Mouse (Mus musculus) E14TG2a.4 (cell line): ENCODE results near the gene Chuk.

ENCODE experiments used
- H3K27me3 ChIP-seq: 2 replicates; pipeline ENCODE4 v1.6.1; 2014; ENCODE audit warnings: low read length, control low read depth; ENCODE audit not compliant: insufficient read depth
- H3K36me3 ChIP-seq: 2 replicates; pipeline ENCODE4 v1.6.1; 2014; ENCODE audit warnings: low read length, control low read depth; ENCODE audit not compliant: insufficient read depth
- H3K4me1 ChIP-seq: replicated peaks from 2 replicates; pipeline ENCODE4 v1.6.1; 2014; ENCODE audit warnings: low read depth, low read length, control low read depth
- H3K4me3 ChIP-seq: replicated peaks from 2 replicates; pipeline ENCODE4 v1.5.1; 2014; ENCODE audit warnings: mild to moderate bottlenecking, low read length
- H3K9me3 ChIP-seq: 2 replicates; pipeline ENCODE4 v1.6.1; 2014; ENCODE audit warnings: low read length, control low read depth
- CTCF ChIP-seq: conservative IDR thresholded peaks from 2 replicates; pipeline ENCODE4 v1.5.1; 2014; ENCODE audit warnings: low read length
- NANOG ChIP-seq: IDR thresholded peaks from 2 replicates; pipeline ENCODE4 v1.6.1; 2014; ENCODE audit warnings: borderline replicate concordance, low read length, mixed read lengths
- POU5F1 ChIP-seq: IDR thresholded peaks from 2 replicates; pipeline ENCODE4 v1.6.1; 2014; ENCODE audit warnings: low read length, borderline replicate concordance

The Chuk gene

DNA sequence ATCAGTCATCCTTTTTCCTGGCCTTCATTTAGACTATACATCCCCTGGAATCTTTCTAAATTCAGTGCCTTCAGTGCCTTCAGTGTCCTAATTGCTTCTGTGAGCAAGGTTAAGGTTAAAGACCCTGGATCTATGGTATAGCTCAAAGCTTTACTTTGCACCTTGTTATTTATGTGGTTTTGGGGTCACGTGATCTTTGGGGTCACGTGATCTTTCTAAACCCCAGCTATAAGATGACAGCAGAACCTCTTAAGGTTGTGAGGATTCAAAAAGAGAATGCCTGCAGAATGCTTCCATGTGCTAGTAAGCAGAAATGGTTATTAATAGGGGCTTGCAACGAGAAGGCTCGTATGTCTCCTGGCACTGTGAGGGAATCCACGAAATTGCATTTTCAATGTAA lies 73.9 kb downstream of the Chuk start:
- H3K4me1 ChIP-seq, result peaks cover 6% of the 10 kb centered on the region; the same call in 1 of the 2 replicates
- H3K27me3 ChIP-seq, result no peaks in the 10 kb centered on the region
- TF ChIP-seq POU5F1, result no peak
- TF ChIP-seq CTCF, result no peak
- TF ChIP-seq NANOG, result no peak
- H3K4me3 ChIP-seq, result no peak overlapping the region
- no peaks in the 10 kb centered on the region for H3K9me3 ChIP-seq
- peaks cover 43% of the 10 kb centered on the region for H3K36me3 ChIP-seq

DNA sequence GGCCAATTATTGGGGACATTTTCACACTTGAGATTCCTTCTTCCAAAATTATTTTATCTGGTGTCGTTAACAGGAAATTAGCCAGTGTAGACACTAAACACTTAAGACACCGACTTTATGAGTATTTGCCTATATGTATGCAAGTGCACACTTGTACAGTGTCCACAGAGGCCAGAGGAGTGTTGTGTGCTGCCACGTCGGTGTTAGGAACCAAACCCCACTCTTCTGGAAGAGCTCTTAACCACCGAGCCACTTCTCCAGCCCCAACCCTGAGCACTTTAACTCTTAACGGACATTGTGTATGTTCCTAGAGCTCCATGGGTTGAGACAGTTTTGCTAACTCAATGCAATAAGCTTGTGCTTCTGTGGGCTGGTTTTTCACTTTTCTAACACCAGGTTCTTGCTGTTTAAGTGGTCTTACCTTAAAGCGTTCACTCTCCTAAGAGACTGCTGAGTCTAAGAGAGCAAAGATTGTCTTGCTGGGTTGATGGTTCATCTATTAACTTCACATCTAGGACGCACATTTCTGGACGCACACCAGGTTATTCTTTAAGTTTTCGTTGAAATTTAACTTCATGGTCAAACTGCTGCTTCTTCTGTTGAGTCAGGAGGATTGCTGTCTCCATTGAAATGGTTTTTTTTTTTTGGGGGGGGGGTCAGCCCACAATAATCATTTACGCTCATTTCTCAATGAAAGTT lies 75.1 kb downstream of the Chuk start:
- no peaks in the 10 kb centered on the region for H3K27me3 ChIP-seq
- H3K4me3 ChIP-seq, result no peak overlapping the region
- peaks cover 13% of the 10 kb centered on the region for H3K4me1 ChIP-seq
- no peaks in the 10 kb centered on the region for H3K9me3 ChIP-seq
- peaks cover 31% of the 10 kb centered on the region for H3K36me3 ChIP-seq
- no peak for TF ChIP-seq NANOG
- TF ChIP-seq POU5F1, result no peak
- no peak for TF ChIP-seq CTCF

DNA sequence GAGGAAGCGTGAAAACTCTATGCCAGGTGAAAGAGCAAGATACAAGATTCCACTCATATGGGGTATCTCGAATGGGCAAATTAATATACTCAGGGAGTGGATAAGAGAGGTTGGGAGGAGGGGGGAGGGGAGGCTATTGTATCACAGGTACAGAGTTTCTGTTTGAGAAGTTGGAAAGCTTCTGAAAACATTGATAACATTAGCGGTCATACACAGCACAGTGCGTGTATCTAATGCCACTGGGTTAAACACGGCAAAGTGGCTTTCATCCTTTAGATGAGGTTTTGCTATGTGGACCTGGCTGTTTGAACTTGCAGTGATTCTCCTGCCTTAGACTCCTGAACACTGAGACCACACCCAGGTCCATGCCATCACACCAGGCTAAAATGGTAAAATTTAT lies 77.3 kb downstream of the Chuk start:
- Histone ChIP-seq H3K9me3 (no peaks in the 10 kb centered on the region), H3K36me3 (peaks cover 11% of the 10 kb centered on the region; the same call in 1 of the 2 replicates), H3K4me1 (peaks cover 21% of the 10 kb centered on the region), H3K4me3 (no peak overlapping the region), H3K27me3 (no peaks in the 10 kb centered on the region)
- TF ChIP-seq NANOG (no peak), POU5F1 (no peak), CTCF (no peak)

DNA sequence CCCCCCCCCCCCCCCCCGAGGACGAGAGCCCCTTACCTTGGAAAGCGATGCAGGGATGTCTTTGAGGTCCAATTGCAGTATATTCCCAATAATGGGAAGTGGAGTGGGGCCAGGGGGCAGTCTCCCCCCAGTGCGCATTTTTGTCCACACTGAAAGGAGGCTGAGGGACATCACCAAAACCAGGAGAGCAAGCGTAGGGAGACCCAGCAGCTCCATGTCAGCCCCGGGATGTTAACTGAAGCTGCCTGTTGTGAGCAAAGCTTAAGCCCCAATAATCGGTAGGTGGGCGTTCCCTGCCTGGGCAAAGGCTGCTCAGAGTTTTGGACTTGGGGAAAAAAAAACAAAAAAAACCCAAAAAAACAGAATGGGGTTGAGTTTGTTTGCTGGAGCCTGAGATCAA lies 78.3 kb downstream of the Chuk start, which contains the start of gene Cyp2c23:
TSS of gene Cyp2c23 (minus strand) at position 237 of the 400 bp plus-strand sequence.
- no peaks in the 10 kb centered on the region for H3K27me3 ChIP-seq
- H3K4me3 ChIP-seq, result no peak within 1 kb of the TSS
- peaks cover 21% of the 10 kb centered on the region for H3K4me1 ChIP-seq
- no peaks in the 10 kb centered on the region for H3K9me3 ChIP-seq
- peaks cover 8% of the 10 kb centered on the region; the same call in 1 of the 2 replicates for H3K36me3 ChIP-seq
- TF ChIP-seq NANOG (no peak), POU5F1 (no peak), CTCF (no peak)

DNA sequence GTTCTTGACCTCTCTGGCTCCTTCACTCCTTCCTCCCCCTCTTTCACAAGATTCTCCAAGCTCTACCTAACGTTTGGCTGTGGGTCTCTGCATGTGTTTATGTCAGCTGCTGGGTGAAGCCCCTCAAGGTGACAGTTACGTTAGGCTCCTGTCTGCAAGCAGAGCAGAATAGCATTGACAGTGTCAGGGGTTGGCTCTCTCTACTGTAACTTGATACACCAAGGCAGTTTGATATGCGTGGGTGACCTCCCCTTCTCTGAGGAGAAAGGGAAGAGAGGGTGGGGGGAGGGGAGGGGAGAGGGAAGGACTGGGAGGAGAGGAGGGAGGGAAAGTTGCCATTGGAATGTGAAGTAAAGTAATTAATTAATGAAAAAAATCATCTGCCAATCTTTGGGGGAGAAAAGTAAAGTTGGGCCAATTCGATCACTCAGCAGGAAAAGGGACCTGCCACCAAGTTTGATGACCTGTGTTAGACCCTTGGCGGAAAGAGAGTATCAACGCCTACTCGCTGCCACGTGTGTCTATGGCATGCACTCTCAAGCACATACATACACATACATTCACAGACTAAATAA lies 80.2 kb downstream of the Chuk start:
- H3K36me3 ChIP-seq, result no peaks in the 10 kb centered on the region

DNA sequence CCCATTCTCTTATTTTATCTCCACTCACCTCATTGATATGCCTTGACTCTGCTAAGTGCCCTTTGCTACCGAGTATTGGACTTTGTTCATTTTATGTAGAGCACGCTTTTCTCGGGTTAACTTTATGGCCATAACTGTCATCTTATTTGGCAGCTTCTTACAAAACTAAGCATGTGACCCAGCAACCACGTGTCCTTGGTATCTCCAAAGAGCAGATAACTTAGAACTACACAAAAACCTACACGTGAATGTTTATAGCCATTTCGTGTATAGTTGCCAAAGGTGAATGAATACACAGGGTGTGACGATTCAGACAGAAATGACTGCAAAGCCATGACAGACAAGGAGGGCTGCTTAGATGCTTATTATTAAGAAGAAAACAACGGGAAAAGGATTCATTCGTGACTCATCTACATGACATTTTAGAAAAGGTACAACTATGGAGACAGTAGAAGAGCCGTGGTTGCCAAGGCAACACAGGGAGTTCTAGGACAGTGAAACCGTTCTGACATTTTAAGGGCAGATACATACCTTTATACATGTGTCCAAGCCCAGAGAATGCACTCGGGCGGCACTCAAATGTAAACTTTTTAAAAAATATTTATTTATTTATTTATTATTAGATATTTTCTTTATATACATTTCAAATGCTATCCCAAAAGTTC lies 82.2 kb downstream of the Chuk start:
- no peaks in the 10 kb centered on the region for H3K36me3 ChIP-seq
- TF ChIP-seq CTCF (no peak), POU5F1 (no peak), NANOG (no peak)
- no peaks in the 10 kb centered on the region for H3K27me3 ChIP-seq
- H3K4me1 ChIP-seq, result peaks cover 21% of the 10 kb centered on the region
- H3K9me3 ChIP-seq, result peaks cover 7% of the 10 kb centered on the region; the same call in 1 of the 2 replicates
- no peak overlapping the region for H3K4me3 ChIP-seq

More for the DNA sequence above, 80.2 kb downstream of the Chuk start:
- Histone ChIP-seq H3K4me1 (peaks cover 21% of the 10 kb centered on the region), H3K9me3 (peaks cover 7% of the 10 kb centered on the region; the same call in 1 of the 2 replicates), H3K4me3 (no peak overlapping the region), H3K27me3 (no peaks in the 10 kb centered on the region)
- TF ChIP-seq CTCF, result no peak
- TF ChIP-seq POU5F1, result no peak
- TF ChIP-seq NANOG, result no peak
